Mouse (Mus musculus) C2C12 (cell line): ENCODE data around the gene Grm7. TPM values are rescaled to one million over a fixed set of nuclear protein-coding genes. Genes with fewer than 3 reads are reported as not detected.

Experiments used
- H3K27me3 ChIP-seq: one replicate; pipeline ENCODE4 v1.6.1; 2011; ENCODE audit not compliant: control insufficient read depth, insufficient read depth, insufficient read length
- H3K36me3 ChIP-seq: one replicate; pipeline ENCODE4 v1.6.1; 2011; ENCODE audit not compliant: control insufficient read depth, insufficient read depth
- H3K4me3 ChIP-seq: one replicate; pipeline ENCODE4 v1.5.1; 2011; ENCODE audit warnings: mild to moderate bottlenecking, control low read depth; ENCODE audit not compliant: poor library complexity, insufficient read depth, severe bottlenecking
- H3K79me2 ChIP-seq: one replicate; pipeline ENCODE4 v1.6.1; 2011; ENCODE audit not compliant: control insufficient read depth, insufficient read depth
- H3K79me3 ChIP-seq: one replicate; pipeline ENCODE4 v1.6.1; 2011; ENCODE audit warnings: low read depth, control low read depth
- H3ac ChIP-seq: one replicate; pipeline ENCODE3; 2011; ENCODE audit warnings: low read depth; ENCODE audit not compliant: control insufficient read depth, insufficient read length
- CEBPB ChIP-seq: IDR thresholded peaks from one replicate; pipeline ENCODE4 v1.6.1; 2011; ENCODE audit warnings: low read depth, mild to moderate bottlenecking, control low read depth, moderate library complexity
- CTCF ChIP-seq: IDR thresholded peaks from one replicate; pipeline ENCODE4 v1.5.1; 2011; ENCODE audit not compliant: control insufficient read depth, insufficient read depth, insufficient read length
- FOSL1 ChIP-seq: IDR thresholded peaks from one replicate; pipeline ENCODE4 v1.8.0; 2011; ENCODE audit warnings: mild to moderate bottlenecking, low read length; ENCODE audit not compliant: poor library complexity, insufficient read depth, severe bottlenecking
- MAX ChIP-seq: IDR thresholded peaks from one replicate; pipeline ENCODE4 v1.6.1; 2011; ENCODE audit warnings: mild to moderate bottlenecking, control low read depth
- MYOD1 ChIP-seq: IDR thresholded peaks from one replicate; pipeline ENCODE4 v1.6.1; 2011; ENCODE audit warnings: low read depth; ENCODE audit not compliant: control insufficient read depth, insufficient read length
- MYOG ChIP-seq: IDR thresholded peaks from one replicate; pipeline ENCODE4 v1.6.1; 2011; ENCODE audit not compliant: control insufficient read depth, insufficient read length; ENCODE audit errors: extremely low read depth
- USF1 ChIP-seq: IDR thresholded peaks from one replicate; pipeline ENCODE4 v1.6.1; 2011; ENCODE audit warnings: low read depth, mild to moderate bottlenecking, control low read depth, moderate library complexity
- polyA plus RNA-seq: library from polyadenylated mRNA; unstranded; fragments of >200 nt; fragmentation: generic; extraction: Trizol; gene quantifications from one replicate; pipeline ENCODE4 v1.2.1, GENCODE M21; 2012; ENCODE audit warnings: missing spikeins

The Grm7 gene
- polyA plus RNA-seq, 1 experiment, result 0.78 TPM

DNA sequence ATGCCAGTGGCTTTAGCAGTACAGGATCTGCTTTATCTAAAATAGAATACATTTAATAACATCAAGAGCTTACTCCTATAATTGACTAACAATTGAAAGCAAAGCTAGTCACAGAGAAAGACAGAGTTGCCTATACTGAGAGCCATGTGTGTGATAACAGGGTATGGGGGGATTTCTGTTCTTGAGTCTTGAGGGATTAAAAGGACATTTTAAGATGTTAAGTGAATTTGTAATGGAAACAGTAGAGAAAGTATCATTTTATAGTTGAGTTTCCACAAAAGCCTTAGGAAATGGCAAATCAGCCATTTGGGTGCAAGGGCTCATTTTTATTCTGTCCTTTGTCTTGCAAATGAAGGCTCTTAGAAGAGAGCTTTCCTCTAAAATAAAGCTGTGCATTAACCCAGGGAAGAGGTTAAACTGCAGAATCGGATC lies 140.1 kb downstream of the Grm7 start:
- Histone ChIP-seq H3K79me2 (no peaks in the 10 kb centered on the region), H3K27me3 (no peaks in the 10 kb centered on the region), H3K79me3 (no peaks in the 10 kb centered on the region), H3K4me3 (no peak overlapping the region), H3K36me3 (no peaks in the 10 kb centered on the region), H3ac (no peak overlapping the region)
- TF ChIP-seq USF1 (no peak), CEBPB (no peak), CTCF (no peak)

DNA sequence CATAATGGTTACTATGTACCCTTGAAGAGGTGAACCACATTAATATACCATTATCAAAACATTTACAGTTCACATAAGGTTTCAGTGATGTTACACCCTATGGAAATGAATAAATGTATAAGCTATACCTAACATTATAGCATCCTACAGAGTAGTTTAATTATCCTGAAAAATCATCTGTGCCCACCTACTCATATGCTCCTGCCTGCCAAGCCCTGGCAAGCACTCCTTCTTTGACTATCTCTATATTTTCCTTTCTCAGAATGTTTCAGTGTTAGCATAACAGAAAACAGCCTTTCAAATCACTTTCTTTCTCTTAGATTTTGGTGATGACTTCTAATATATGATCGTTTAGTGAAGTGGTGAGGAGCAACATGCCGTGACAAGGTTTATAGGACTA lies 147.3 kb downstream of the Grm7 start:
- Histone ChIP-seq H3K79me2 (no peaks in the 10 kb centered on the region), H3K4me3 (no peak overlapping the region), H3K79me3 (no peaks in the 10 kb centered on the region), H3K36me3 (no peaks in the 10 kb centered on the region), H3ac (no peak overlapping the region), H3K27me3 (no peaks in the 10 kb centered on the region)
- TF ChIP-seq CEBPB (no peak), MAX (no peak), MYOG (no peak), MYOD1 (no peak), USF1 (no peak), CTCF (no peak)

DNA sequence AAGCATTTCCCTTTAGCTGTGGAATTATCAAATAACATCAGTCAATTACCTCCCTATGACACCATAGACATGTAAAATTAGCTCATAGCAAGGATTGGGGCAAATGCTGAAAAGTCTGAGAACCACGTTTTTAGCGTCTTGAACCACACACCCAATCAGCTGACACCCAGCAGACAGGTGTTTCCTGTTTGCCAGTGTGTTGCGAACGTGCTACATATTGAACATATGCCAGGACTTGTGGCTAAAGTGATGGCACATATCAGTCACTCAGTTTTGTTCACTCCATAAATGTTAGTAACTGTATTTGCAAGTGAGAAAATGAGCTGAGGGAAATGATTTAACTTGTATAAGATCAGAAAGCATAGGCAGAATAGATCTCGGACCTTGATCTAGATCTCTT lies 162.1 kb downstream of the Grm7 start:
- no peaks in the 10 kb centered on the region for H3K79me2 ChIP-seq
- H3K36me3 ChIP-seq, result no peaks in the 10 kb centered on the region
- H3K27me3 ChIP-seq, result no peaks in the 10 kb centered on the region
- TF ChIP-seq FOSL1 (no peak), MYOD1 (no peak), CTCF (no peak)
- H3K79me3 ChIP-seq, result no peaks in the 10 kb centered on the region
- H3K4me3 ChIP-seq, result no peak overlapping the region
- no peak overlapping the region for H3ac ChIP-seq

DNA sequence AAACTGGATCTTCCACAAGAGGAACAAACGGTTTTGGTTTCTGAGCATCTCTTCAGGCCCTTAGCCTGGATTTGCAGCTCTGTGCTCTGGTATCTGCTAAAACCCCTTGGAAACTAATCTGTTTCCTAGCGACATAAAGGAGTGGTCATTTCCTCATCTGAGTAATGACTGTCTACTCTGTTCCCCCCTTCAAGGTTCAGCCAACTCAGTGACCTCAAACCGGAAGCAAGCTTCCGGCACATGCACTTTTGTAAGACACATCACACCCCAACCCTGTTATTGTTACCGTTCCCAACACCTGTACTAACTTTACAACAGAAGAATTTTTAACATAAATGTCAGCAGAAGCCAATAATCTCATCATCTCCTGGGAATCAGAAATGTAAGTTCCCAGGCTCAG lies 166.8 kb downstream of the Grm7 start:
- Histone ChIP-seq H3K4me3 (no peak overlapping the region), H3K79me2 (no peaks in the 10 kb centered on the region), H3ac (no peak overlapping the region), H3K36me3 (no peaks in the 10 kb centered on the region), H3K79me3 (no peaks in the 10 kb centered on the region), H3K27me3 (no peaks in the 10 kb centered on the region)
- TF ChIP-seq MYOD1 (no peak), FOSL1 (no peak), MYOG (no peak), MAX (no peak)

DNA sequence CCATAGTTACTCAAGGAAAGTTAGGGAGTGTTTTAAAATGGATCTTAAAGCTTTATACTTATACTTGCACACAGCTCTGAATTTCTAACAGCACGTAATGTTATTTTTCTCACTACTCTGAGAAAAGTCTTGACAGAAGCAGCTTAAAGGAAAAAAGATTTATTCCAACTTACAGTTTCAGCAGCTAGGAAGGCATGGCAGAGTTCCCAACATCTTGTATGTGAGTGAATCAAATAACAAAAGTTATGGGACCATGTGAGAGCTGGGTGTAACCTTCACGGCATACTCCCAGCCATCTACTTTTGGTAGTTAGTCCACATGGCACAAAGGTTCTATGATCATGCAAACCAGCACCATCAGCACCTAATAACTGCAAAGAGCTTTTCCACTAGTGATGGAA lies 172.9 kb downstream of the Grm7 start:
- TF ChIP-seq MYOG, result no peak
- TF ChIP-seq FOSL1, result no peak
- no peak for TF ChIP-seq USF1
- TF ChIP-seq CTCF, result no peak
- no peak for TF ChIP-seq CEBPB
- no peak for TF ChIP-seq MYOD1
- no peak for TF ChIP-seq MAX
- no peaks in the 10 kb centered on the region for H3K79me3 ChIP-seq
- no peaks in the 10 kb centered on the region for H3K36me3 ChIP-seq
- no peak overlapping the region for H3ac ChIP-seq
- H3K27me3 ChIP-seq, result no peaks in the 10 kb centered on the region
- H3K4me3 ChIP-seq, result no peak overlapping the region
- no peaks in the 10 kb centered on the region for H3K79me2 ChIP-seq

DNA sequence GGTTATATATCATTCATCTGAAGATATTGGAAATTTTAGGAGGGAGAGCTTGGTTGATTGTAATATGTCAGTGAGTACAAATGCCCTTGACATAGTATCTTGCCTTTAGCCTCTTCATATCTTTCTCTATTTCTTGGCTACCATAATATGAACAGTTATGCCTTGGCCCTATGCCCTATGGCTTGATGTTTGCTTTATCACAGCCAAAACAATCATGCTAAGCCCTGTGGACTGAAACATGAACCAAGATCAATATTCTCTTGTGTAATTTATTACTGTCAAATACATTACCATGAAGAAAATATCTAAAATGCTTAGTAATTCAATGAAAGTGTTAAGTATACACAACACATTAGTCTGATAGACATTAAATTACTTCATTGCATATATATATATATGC lies 222.9 kb downstream of the Grm7 start:
- Histone ChIP-seq H3K79me3 (no peaks in the 10 kb centered on the region), H3K79me2 (no peaks in the 10 kb centered on the region), H3K4me3 (no peak overlapping the region), H3ac (no peak overlapping the region), H3K36me3 (no peaks in the 10 kb centered on the region), H3K27me3 (no peaks in the 10 kb centered on the region)
- TF ChIP-seq FOSL1, result no peak
- no peak for TF ChIP-seq MAX
- no peak for TF ChIP-seq MYOD1
- TF ChIP-seq CTCF, result no peak
- no peak for TF ChIP-seq CEBPB
- no peak for TF ChIP-seq USF1
- no peak for TF ChIP-seq MYOG
